Mouse (Mus musculus): ENCODE measurements around the gene Slc9a8. TPM values are rescaled to one million over a fixed set of nuclear protein-coding genes. Genes with fewer than 3 reads are reported as not detected.

The Slc9a8 gene
- total and polyA plus RNA-seq, 3 experiments = 21.7 to 26.1 (median 23.6) TPM

- no peaks in the 10 kb centered on the region for H3K27me3 ChIP-seq (ENCODE audit: control insufficient read depth, insufficient read depth, low read length)
- peaks cover 6% of the 10 kb centered on the region for H3K4me1 ChIP-seq (ENCODE audit: control insufficient read depth, insufficient read depth, low read length)
- WGBS = 8% methylated on average over 7 of the region's 7 CpGs
- no peak overlapping the region for H3K4me3 ChIP-seq
- no peaks in the 10 kb centered on the region for H3K79me2 ChIP-seq (replicated peaks; ENCODE audit: control insufficient read depth, insufficient read depth, low read length)
- no peaks in the 10 kb centered on the region for H3K36me3 ChIP-seq (ENCODE audit: control insufficient read depth, insufficient read depth, low read length)
- H3K9ac ChIP-seq (ENCODE audit: low read depth, low read length) = no peak overlapping the region
- intact Hi-C loops (cut with DNase I) = no loop called here
- no peak overlapping the region for H3K27ac ChIP-seq
- DNase-seq = peak; percentile 45 to 52
- TF ChIP-seq POLR2A (IDR thresholded peaks at IDR 0.05; ENCODE audit: insufficient read depth, low read depth, low read length) (no peak), CTCF (IDR thresholded peaks at IDR 0.05) (peak; percentile 37), EP300 (IDR thresholded peaks at IDR 0.05; ENCODE audit: insufficient read depth, low read depth, low read length) (no peak)
Observed at GRCm38 (mm10) chr2:167476200-167476688, 54.7 kb downstream of the Slc9a8 start.

GRCm38 (mm10) chr2:167476762-167477161, 55.2 kb downstream of the Slc9a8 start:
- H3K27me3 ChIP-seq (ENCODE audit: control insufficient read depth, insufficient read depth, low read length) = no peaks in the 10 kb centered on the region
- no peak for DNase-seq
- intact Hi-C loops (cut with DNase I) = no loop called here
- TF ChIP-seq EP300 (IDR thresholded peaks at IDR 0.05; ENCODE audit: insufficient read depth, low read depth, low read length) (no peak), CTCF (IDR thresholded peaks at IDR 0.05) (no peak), POLR2A (IDR thresholded peaks at IDR 0.05; ENCODE audit: insufficient read depth, low read depth, low read length) (no peak)
- H3K9ac ChIP-seq (ENCODE audit: low read depth, low read length) = no peak overlapping the region
- 47% methylated on average over 4 of the region's 4 CpGs for WGBS
- H3K27ac ChIP-seq = no peak overlapping the region
- H3K4me1 ChIP-seq (ENCODE audit: control insufficient read depth, insufficient read depth, low read length) = peaks cover 6% of the 10 kb centered on the region
- H3K79me2 ChIP-seq (replicated peaks; ENCODE audit: control insufficient read depth, insufficient read depth, low read length) = no peaks in the 10 kb centered on the region
- H3K36me3 ChIP-seq (ENCODE audit: control insufficient read depth, insufficient read depth, low read length) = no peaks in the 10 kb centered on the region
- H3K4me3 ChIP-seq = no peak overlapping the region

- WGBS = 40% methylated on average over 2 of the region's 2 CpGs
- H3K4me1 ChIP-seq (ENCODE audit: control insufficient read depth, insufficient read depth, low read length) = peaks cover 6% of the 10 kb centered on the region
- H3K27me3 ChIP-seq (ENCODE audit: control insufficient read depth, insufficient read depth, low read length) = no peaks in the 10 kb centered on the region
- DNase-seq = no peak
- intact Hi-C loops (cut with DNase I) = no loop called here
- H3K36me3 ChIP-seq (ENCODE audit: control insufficient read depth, insufficient read depth, low read length) = no peaks in the 10 kb centered on the region
- H3K27ac ChIP-seq = no peak overlapping the region
- no peak for TF ChIP-seq POLR2A (IDR thresholded peaks at IDR 0.05; ENCODE audit: insufficient read depth, low read depth, low read length)
- no peak for TF ChIP-seq CTCF (IDR thresholded peaks at IDR 0.05)
- TF ChIP-seq EP300 (IDR thresholded peaks at IDR 0.05; ENCODE audit: insufficient read depth, low read depth, low read length) = no peak
- no peaks in the 10 kb centered on the region for H3K79me2 ChIP-seq (replicated peaks; ENCODE audit: control insufficient read depth, insufficient read depth, low read length)
- H3K4me3 ChIP-seq = no peak overlapping the region
- H3K9ac ChIP-seq (ENCODE audit: low read depth, low read length) = no peak overlapping the region
Observed at GRCm38 (mm10) chr2:167478128-167478527, 56.6 kb downstream of the Slc9a8 start.

- H3K27me3 ChIP-seq (ENCODE audit: control insufficient read depth, insufficient read depth, low read length) = no peaks in the 10 kb centered on the region
- 94% methylated on average over 1 of the region's 1 CpGs for WGBS
- intact Hi-C loops (cut with DNase I) = no loop called here
- H3K9ac ChIP-seq (ENCODE audit: low read depth, low read length) = no peak overlapping the region
- H3K4me1 ChIP-seq (ENCODE audit: control insufficient read depth, insufficient read depth, low read length) = peaks cover 6% of the 10 kb centered on the region
- H3K4me3 ChIP-seq = no peak overlapping the region
- no peaks in the 10 kb centered on the region for H3K36me3 ChIP-seq (ENCODE audit: control insufficient read depth, insufficient read depth, low read length)
- DNase-seq = no peak
- TF ChIP-seq POLR2A (IDR thresholded peaks at IDR 0.05; ENCODE audit: insufficient read depth, low read depth, low read length) = no peak
- no peak for TF ChIP-seq CTCF (IDR thresholded peaks at IDR 0.05)
- TF ChIP-seq EP300 (IDR thresholded peaks at IDR 0.05; ENCODE audit: insufficient read depth, low read depth, low read length) = no peak
- H3K27ac ChIP-seq = no peak overlapping the region
- no peaks in the 10 kb centered on the region for H3K79me2 ChIP-seq (replicated peaks; ENCODE audit: control insufficient read depth, insufficient read depth, low read length)
Observed at GRCm38 (mm10) chr2:167479501-167479900, 58.0 kb downstream of the Slc9a8 start.

DNA sequence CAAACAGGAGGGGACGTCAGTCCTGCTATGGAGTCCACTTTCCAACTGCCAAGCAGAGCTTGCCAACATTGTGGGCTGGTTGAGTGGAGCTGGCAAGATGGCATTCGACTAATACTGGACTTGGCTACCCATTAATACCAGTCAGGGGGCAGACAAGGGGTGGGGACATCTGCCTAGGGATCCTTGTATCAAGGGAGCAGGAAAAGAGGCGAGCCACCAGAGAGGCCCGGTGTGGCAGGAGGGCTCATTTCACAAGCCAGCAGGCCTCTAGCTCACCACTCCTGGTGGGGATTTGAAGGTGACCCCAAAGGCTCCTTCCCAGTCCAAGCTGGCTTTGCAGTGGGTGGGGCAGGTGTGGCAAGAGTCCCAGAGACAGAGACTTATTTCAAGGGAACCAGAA, 61.2 kb downstream of the Slc9a8 start:
- Histone ChIP-seq H3K9ac (ENCODE audit: low read depth, low read length) (no peak overlapping the region), H3K4me3 (no peak overlapping the region), H3K27ac (no peak overlapping the region), H3K27me3 (ENCODE audit: control insufficient read depth, insufficient read depth, low read length) (no peaks in the 10 kb centered on the region), H3K79me2 (replicated peaks; ENCODE audit: control insufficient read depth, insufficient read depth, low read length) (peaks cover 6% of the 10 kb centered on the region), H3K36me3 (ENCODE audit: control insufficient read depth, insufficient read depth, low read length) (no peaks in the 10 kb centered on the region), H3K4me1 (ENCODE audit: control insufficient read depth, insufficient read depth, low read length) (peaks cover 12% of the 10 kb centered on the region)
- intact Hi-C loops (cut with DNase I) = no loop called here
- WGBS = 74% methylated on average over 4 of the region's 4 CpGs
- DNase-seq = no peak
- no peak for TF ChIP-seq CTCF (IDR thresholded peaks at IDR 0.05)
- no peak for TF ChIP-seq EP300 (IDR thresholded peaks at IDR 0.05; ENCODE audit: insufficient read depth, low read depth, low read length)
- TF ChIP-seq POLR2A (IDR thresholded peaks at IDR 0.05; ENCODE audit: insufficient read depth, low read depth, low read length) = no peak

- Histone ChIP-seq H3K27ac (no peak overlapping the region), H3K79me2 (replicated peaks; ENCODE audit: control insufficient read depth, insufficient read depth, low read length) (peaks cover 6% of the 10 kb centered on the region), H3K4me3 (no peak overlapping the region), H3K27me3 (ENCODE audit: control insufficient read depth, insufficient read depth, low read length) (no peaks in the 10 kb centered on the region), H3K9ac (ENCODE audit: low read depth, low read length) (no peak overlapping the region), H3K36me3 (ENCODE audit: control insufficient read depth, insufficient read depth, low read length) (no peaks in the 10 kb centered on the region), H3K4me1 (ENCODE audit: control insufficient read depth, insufficient read depth, low read length) (peaks cover 12% of the 10 kb centered on the region)
- intact Hi-C loops (cut with DNase I) = no loop called here
- WGBS = 80% methylated on average over 27 of the region's 27 CpGs
- DNase-seq = peak in 1 of 2 experiments; percentile 25
- TF ChIP-seq EP300 (IDR thresholded peaks at IDR 0.05; ENCODE audit: insufficient read depth, low read depth, low read length) = no peak
- TF ChIP-seq POLR2A (IDR thresholded peaks at IDR 0.05; ENCODE audit: insufficient read depth, low read depth, low read length) = no peak
Observed at GRCm38 (mm10) chr2:167483081-167483826, 61.7 kb downstream of the Slc9a8 start.

Data from heart, adult 2 months (tissue).